Mouse (Mus musculus) liver, adult 2 months (tissue): Measurements from ENCODE around the gene Gm266. TPM values are rescaled to one million over a fixed set of nuclear protein-coding genes. Genes with fewer than 3 reads are reported as not detected.

ENCODE experiments used
- DNase-seq: peaks from one replicate; pipeline ENCODE4 v3.0.0-alpha.2; 2011; ENCODE audit warnings: low read depth, low spot score; ENCODE audit errors: extremely low read depth
- H3K27ac ChIP-seq: fragments of 200-500 bp; replicated peaks from 2 replicates; pipeline ENCODE4 v1.5.1; 2012; ENCODE audit warnings: low read depth, mild to moderate bottlenecking, control low read depth, inconsistent platforms, low read length; ENCODE audit not compliant: insufficient read depth
- H3K27me3 ChIP-seq: fragments of 200-500 bp; 2 replicates; pipeline ENCODE4 v1.6.1; 2012; ENCODE audit warnings: mild to moderate bottlenecking, moderate library complexity, low read length, inconsistent platforms; ENCODE audit not compliant: control insufficient read depth, insufficient read depth
- H3K36me3 ChIP-seq: fragments of 200-500 bp; 2 replicates; pipeline ENCODE4 v1.6.1; 2012; ENCODE audit warnings: low read length, inconsistent platforms; ENCODE audit not compliant: control insufficient read depth, insufficient read depth
- H3K4me1 ChIP-seq: fragments of 200-500 bp; 2 replicates; pipeline ENCODE4 v1.6.1; 2011; ENCODE audit warnings: low read length; ENCODE audit not compliant: control insufficient read depth, insufficient read depth
- H3K4me3 ChIP-seq: fragments of 200-500 bp; 2 replicates; pipeline ENCODE4 v1.5.1; 2011; ENCODE audit warnings: low read depth, mild to moderate bottlenecking, control low read depth, low read length, moderate library complexity; ENCODE audit not compliant: insufficient read depth
- H3K79me2 ChIP-seq: fragments of 200-500 bp; 2 replicates; pipeline ENCODE4 v1.6.1; 2012; ENCODE audit warnings: inconsistent platforms, mild to moderate bottlenecking, low read length, moderate library complexity; ENCODE audit not compliant: control insufficient read depth, insufficient read depth
- H3K9ac ChIP-seq: fragments of 200-500 bp; 2 replicates; pipeline ENCODE4 v1.6.1; 2012; ENCODE audit warnings: low read depth, mild to moderate bottlenecking, control low read depth, inconsistent platforms, low read length
- CTCF ChIP-seq: fragments of 200-500 bp; IDR thresholded peaks from 2 replicates; pipeline ENCODE4 v1.5.1; 2011; ENCODE audit warnings: low read depth, low read length, control low read depth
- POLR2A ChIP-seq: fragments of 200-500 bp; IDR thresholded peaks from 2 replicates; pipeline ENCODE4 v1.6.1; 2011; ENCODE audit warnings: low read length, control low read depth; ENCODE audit not compliant: insufficient read depth; ENCODE audit errors: extremely low read depth
- WGBS: fragments of 180-500 bp; shearing (Covaris S2); methylation state at CpG from one replicate; pipeline ENCODE4 v1.1.7; 2018; 5-methylcytosine and 5-hydroxymethylcytosine counted together
- polyA plus RNA-seq: library from polyadenylated mRNA; depleted of rRNA; stranded (reverse); fragments of >200 nt; gene quantifications from 2 replicates; pipeline ENCODE4 v1.2.3, GENCODE M21; 2012; rRNA removed
- total RNA-seq: library from RNA; depleted of rRNA; stranded (reverse); fragments of >200 nt; gene quantifications from 2 replicates; pipeline ENCODE4 v1.2.3, GENCODE M21; 2014; rRNA removed

Gene Gm266
- total and polyA plus RNA-seq, 2 experiments, result not detected

- no peak overlapping the region for H3K4me3 ChIP-seq
- TF ChIP-seq CTCF (no peak), POLR2A (no peak)
- H3K36me3 ChIP-seq, result no peaks in the 10 kb centered on the region
- 0 out of 2 replicates have a peak overlapping the region, but pooled peaks have one; percentile 8 for H3K27ac ChIP-seq
- WGBS, result 45% methylated on average over 8 of the region's 8 CpGs
- H3K4me1 ChIP-seq, result peaks cover 26% of the 10 kb centered on the region
- no peaks in the 10 kb centered on the region for H3K79me2 ChIP-seq
- no peaks in the 10 kb centered on the region for H3K27me3 ChIP-seq
- no peak overlapping the region for H3K9ac ChIP-seq
- DNase-seq, result no peak
These were observed 50.8 kb downstream of the Gm266 start for GRCm38 (mm10) chr12:111434745-111435327.

Other genes with a start within 250 kb of the Gm266 start
- 0.09 and 0.74 TPM in 2 replicates for gene Amn, start 214.7 kb downstream of the Gm266 start, total RNA-seq
- gene Amn, start 214.7 kb downstream of the Gm266 start, polyA plus RNA-seq, result 0.27 and 0.55 TPM in 2 replicates
- 19.5 and 28.7 TPM in 2 replicates for gene Cdc42bpb, start 108.1 kb downstream of the Gm266 start, total RNA-seq
- 96.3 and 122 TPM in 2 replicates for gene Cdc42bpb, start 108.1 kb downstream of the Gm266 start, polyA plus RNA-seq
- not detected in 2 replicates for gene Lbhd2, start 79.0 kb downstream of the Gm266 start, total RNA-seq
- not detected in 2 replicates for gene Lbhd2, start 79.0 kb downstream of the Gm266 start, polyA plus RNA-seq
- gene Exoc3l4, start 68.8 kb downstream of the Gm266 start, total RNA-seq, result 1.0 and 1.2 TPM in 2 replicates
- 3.0 and 3.4 TPM in 2 replicates for gene Exoc3l4, start 68.8 kb downstream of the Gm266 start, polyA plus RNA-seq
- 10.0 and 14.6 TPM in 2 replicates for gene Tnfaip2, start 43.4 kb downstream of the Gm266 start, total RNA-seq
- gene Tnfaip2, start 43.4 kb downstream of the Gm266 start, polyA plus RNA-seq, result 28.9 and 29.1 TPM in 2 replicates
- gene Eif5, start 52.2 kb upstream of the Gm266 start, total RNA-seq, result 94.2 and 121 TPM in 2 replicates
- gene Eif5, start 52.2 kb upstream of the Gm266 start, polyA plus RNA-seq, result 93.7 and 96.3 TPM in 2 replicates
- 26.4 and 30.9 TPM in 2 replicates for gene Mark3, start 88.7 kb upstream of the Gm266 start, total RNA-seq
- 14.3 and 15.9 TPM in 2 replicates for gene Mark3, start 88.7 kb upstream of the Gm266 start, polyA plus RNA-seq
- 9.7 and 9.9 TPM in 2 replicates for gene Ckb, start 186.5 kb upstream of the Gm266 start, total RNA-seq
- gene Ckb, start 186.5 kb upstream of the Gm266 start, polyA plus RNA-seq, result 15.3 and 17.8 TPM in 2 replicates
- gene Trmt61a, start 192.3 kb upstream of the Gm266 start, total RNA-seq, result 2.3 and 5.3 TPM in 2 replicates
- 17.9 and 33.1 TPM in 2 replicates for gene Trmt61a, start 192.3 kb upstream of the Gm266 start, polyA plus RNA-seq
- gene Bag5, start 227.4 kb upstream of the Gm266 start, total RNA-seq, result 9.5 and 10.1 TPM in 2 replicates
- 6.7 and 7.7 TPM in 2 replicates for gene Bag5, start 227.4 kb upstream of the Gm266 start, polyA plus RNA-seq
- 21.3 and 24.3 TPM in 2 replicates for gene Apopt1, start 227.4 kb upstream of the Gm266 start, total RNA-seq
- gene Apopt1, start 227.4 kb upstream of the Gm266 start, polyA plus RNA-seq, result 58.2 and 78.4 TPM in 2 replicates